Mouse (Mus musculus) limb, embryonic 15.5 days (tissue): ENCODE measurements around the gene Baiap2. TPM values are rescaled to one million over a fixed set of nuclear protein-coding genes. Genes with fewer than 3 reads are reported as not detected.

Experiments
- ATAC-seq: fragments of 200-750 bp; cut with Nextera tagmentation; 2 replicates; pipeline ENCODE4 v1.8.0; 2017; ENCODE audit warnings: low read depth, moderate TSS enrichment; ENCODE audit not compliant: insufficient number of reproducible peaks, low FRiP score, low TSS enrichment
- H3K27ac ChIP-seq: fragments of 300-500 bp; sonication (generic); 2 replicates; pipeline ENCODE4 v1.5.1; 2015; ENCODE audit warnings: moderate library complexity, mild to moderate bottlenecking, inconsistent platforms
- H3K27me3 ChIP-seq: fragments of 300-500 bp; sonication (generic); 2 replicates; pipeline ENCODE4 v1.6.1; 2015; ENCODE audit warnings: inconsistent platforms
- H3K36me3 ChIP-seq: fragments of 300-500 bp; sonication (generic); 2 replicates; pipeline ENCODE4 v1.6.1; 2015; ENCODE audit warnings: inconsistent platforms
- H3K4me1 ChIP-seq: fragments of 300-500 bp; sonication (generic); 2 replicates; pipeline ENCODE4 v1.6.1; 2015; ENCODE audit warnings: inconsistent platforms
- H3K4me2 ChIP-seq: fragments of 300-500 bp; sonication (generic); 2 replicates; pipeline ENCODE4 v1.6.1; 2015; ENCODE audit warnings: mild to moderate bottlenecking, inconsistent platforms
- H3K4me3 ChIP-seq: fragments of 300-500 bp; sonication (generic); 2 replicates; pipeline ENCODE4 v1.5.1; 2015; ENCODE audit warnings: mild to moderate bottlenecking, inconsistent platforms
- H3K9ac ChIP-seq: fragments of 300-500 bp; sonication (generic); 2 replicates; pipeline ENCODE4 v1.6.1; 2015; ENCODE audit warnings: inconsistent platforms
- H3K9me3 ChIP-seq: fragments of 300-500 bp; sonication (generic); 2 replicates; pipeline ENCODE4 v1.6.1; 2016; ENCODE audit warnings: inconsistent platforms
- WGBS: fragments of 180-500 bp; shearing (Covaris S2); methylation state at CpG from one replicate; pipeline ENCODE4 v1.1.7; 2015; 5-methylcytosine and 5-hydroxymethylcytosine counted together
- polyA plus RNA-seq: library from polyadenylated mRNA; unstranded; fragments of >200 nt; fragmentation: Nextera tagmentation; extraction: Ambion mirVana; gene quantifications from 2 replicates; pipeline ENCODE4 v1.2.1, GENCODE M21; 2015

The Baiap2 gene
- polyA plus RNA-seq, 1 experiment from 2014 or later, result 40.2 TPM

DNA sequence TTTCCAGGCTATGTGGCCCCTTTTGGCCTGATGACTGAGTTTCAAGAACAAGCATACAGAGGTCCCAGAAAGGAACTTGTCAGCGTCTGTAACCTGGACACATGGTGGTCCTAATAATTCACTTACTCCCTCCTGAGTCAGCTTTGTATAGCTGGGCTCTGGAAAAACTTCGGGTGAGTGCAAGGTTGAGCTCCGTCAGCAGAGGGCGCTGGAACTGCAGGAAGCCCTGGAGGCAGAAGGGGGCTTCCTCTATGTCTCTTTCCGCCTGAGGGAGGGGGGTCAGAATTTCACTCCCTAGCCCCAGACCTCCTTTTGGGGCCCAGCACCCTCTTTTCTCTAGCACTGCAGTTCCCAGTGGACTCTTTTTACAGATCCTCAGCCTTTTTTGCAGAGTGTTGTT lies 33.1 kb upstream of the Baiap2 start:
- Histone ChIP-seq H3K4me2 (no peak overlapping the region), H3K4me1 (peaks cover 26% of the 10 kb centered on the region), H3K27ac (no peak overlapping the region), H3K4me3 (no peak overlapping the region), H3K9me3 (no peaks in the 10 kb centered on the region), H3K36me3 (no peaks in the 10 kb centered on the region), H3K27me3 (peaks cover 11% of the 10 kb centered on the region), H3K9ac (no peak overlapping the region)
- ATAC-seq, result no peak
- 1% methylated on average over 5 of the region's 5 CpGs for WGBS

DNA sequence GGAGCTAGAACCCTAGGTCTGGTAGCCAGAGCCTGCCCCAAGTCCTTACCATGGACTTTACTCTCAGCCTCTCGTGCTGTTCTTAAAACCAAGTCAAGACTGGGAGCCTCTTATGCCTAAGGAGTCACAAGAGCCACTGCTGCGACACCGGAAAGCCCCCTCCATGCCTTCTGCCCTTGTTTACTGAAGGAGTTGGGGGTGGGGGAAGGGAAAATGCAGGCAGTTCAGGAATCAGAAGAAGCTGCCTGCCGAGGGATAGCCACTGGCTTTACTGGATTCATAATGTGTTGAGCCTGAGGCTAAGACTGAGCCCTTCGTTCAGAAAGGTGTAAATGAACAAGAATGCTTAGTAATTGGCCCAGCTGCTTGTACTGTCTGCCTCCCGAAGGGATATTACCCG lies 29.7 kb upstream of the Baiap2 start:
- H3K4me3 ChIP-seq, result peak overlapping the region; percentile 94
- H3K4me1 ChIP-seq, result peaks cover 40% of the 10 kb centered on the region
- WGBS, result 6% methylated on average over 7 of the region's 7 CpGs
- ATAC-seq, result no peak
- H3K27ac ChIP-seq, result peak overlapping the region; percentile 34; the same call in 1 of the 2 replicates
- peaks cover 26% of the 10 kb centered on the region for H3K36me3 ChIP-seq
- peak overlapping the region; percentile 93 for H3K4me2 ChIP-seq
- no peaks in the 10 kb centered on the region for H3K9me3 ChIP-seq
- H3K9ac ChIP-seq, result peak overlapping the region; percentile 96; the same call in 1 of the 2 replicates
- 0 out of 2 replicates have a peak, but pooled peaks cover under 1% of the 10 kb centered on the region for H3K27me3 ChIP-seq

DNA sequence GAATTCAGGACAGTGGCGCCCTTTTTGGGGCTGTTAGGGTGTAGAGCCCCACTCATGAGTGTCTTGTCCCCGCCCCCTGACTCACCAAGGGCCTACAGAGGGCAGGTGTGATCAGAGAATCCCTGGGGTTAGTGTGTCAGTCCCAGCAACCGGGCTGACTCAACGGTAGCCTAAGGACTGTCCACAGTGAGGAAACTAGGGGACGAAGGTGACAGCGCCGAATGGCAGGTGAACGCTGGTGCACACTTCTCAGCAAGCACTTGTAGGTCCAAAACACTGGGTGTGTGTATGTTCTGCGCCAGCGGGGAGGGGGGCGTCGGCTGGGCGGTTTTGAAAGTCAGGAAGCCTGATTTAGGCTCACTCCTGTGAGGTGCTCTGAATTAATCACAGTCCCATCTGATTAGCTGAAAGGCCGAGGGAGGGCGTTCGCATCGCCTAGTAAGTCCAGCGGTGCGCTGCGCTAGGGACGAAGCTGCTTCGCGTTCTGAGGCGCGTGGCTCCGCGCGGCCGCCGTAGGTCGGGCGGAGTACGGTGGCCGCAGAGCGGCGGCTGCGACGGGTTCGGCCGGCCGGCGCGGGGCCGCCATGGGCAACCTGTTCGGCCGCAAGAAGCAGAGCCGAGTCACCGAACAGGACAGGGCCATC lies 29.1 kb upstream of the Baiap2 start, which contains the start of gene Chmp6:
Gene Chmp6 (plus strand): TSS at position 151 of the 644 bp plus-strand sequence.
- H3K27me3 ChIP-seq, result no peaks in the 10 kb centered on the region
- WGBS, result under 1% methylated on average over 48 of the region's 48 CpGs
- peak within 1 kb of the TSS; percentile 94 for H3K4me3 ChIP-seq
- ATAC-seq, result no peak
- peaks cover 40% of the 10 kb centered on the region for H3K4me1 ChIP-seq
- peak within 1 kb of the TSS; percentile 86 for H3K27ac ChIP-seq
- H3K9ac ChIP-seq, result peak within 1 kb of the TSS; percentile 96
- H3K4me2 ChIP-seq, result peak within 1 kb of the TSS; percentile 93
- no peaks in the 10 kb centered on the region for H3K9me3 ChIP-seq
- peaks cover 31% of the 10 kb centered on the region for H3K36me3 ChIP-seq

DNA sequence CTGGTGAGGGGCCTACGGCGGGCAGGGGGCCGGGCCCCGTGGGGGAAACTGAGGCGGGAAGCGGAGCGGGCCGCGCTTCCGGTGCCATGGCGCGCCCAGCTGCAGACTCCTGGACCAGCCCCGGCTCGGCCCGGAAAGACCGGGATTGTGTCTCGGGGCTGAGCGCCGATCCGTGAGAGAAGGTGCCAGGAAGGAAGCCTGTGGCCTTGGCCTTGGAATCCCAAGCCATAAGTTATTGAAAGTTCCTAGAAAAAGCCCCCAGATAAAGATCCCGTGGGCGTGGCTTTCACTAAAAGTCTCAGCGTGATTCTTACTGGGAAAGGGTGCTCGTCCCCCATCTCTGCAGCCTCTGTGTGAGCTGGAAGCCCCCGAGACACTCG lies 28.6 kb upstream of the Baiap2 start:
- Histone ChIP-seq H3K27ac (peak overlapping the region; percentile 86), H3K36me3 (peaks cover 37% of the 10 kb centered on the region), H3K27me3 (no peaks in the 10 kb centered on the region), H3K9ac (peak overlapping the region; percentile 96), H3K4me1 (peaks cover 40% of the 10 kb centered on the region), H3K4me3 (peak overlapping the region; percentile 94), H3K9me3 (no peaks in the 10 kb centered on the region), H3K4me2 (peak overlapping the region; percentile 93)
- no peak for ATAC-seq
- WGBS, result under 1% methylated on average over 26 of the region's 26 CpGs

DNA sequence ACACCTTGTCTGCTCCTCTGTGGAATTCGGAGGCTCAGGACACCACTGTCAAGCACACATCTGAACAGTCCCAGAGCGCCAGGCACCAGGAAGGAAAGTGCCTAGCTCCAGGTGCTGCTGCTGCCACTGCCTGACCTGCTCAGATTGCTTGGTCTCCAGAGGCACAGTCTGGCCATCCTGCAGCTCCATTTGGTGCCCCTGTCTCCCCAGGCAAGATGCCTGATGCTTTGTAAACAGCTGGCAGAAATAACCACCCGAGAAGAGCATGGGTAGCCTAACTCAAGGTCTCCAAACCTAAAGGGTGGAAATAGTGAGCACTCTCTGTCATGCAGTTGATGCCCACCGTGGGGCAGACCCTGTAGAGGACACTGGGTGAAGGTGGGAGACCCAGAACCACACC lies 28.2 kb upstream of the Baiap2 start:
- Histone ChIP-seq H3K4me1 (peaks cover 40% of the 10 kb centered on the region), H3K9me3 (no peaks in the 10 kb centered on the region), H3K4me2 (peak overlapping the region; percentile 93), H3K9ac (peak overlapping the region; percentile 96), H3K36me3 (peaks cover 41% of the 10 kb centered on the region), H3K27me3 (no peaks in the 10 kb centered on the region), H3K4me3 (peak overlapping the region; percentile 94), H3K27ac (peak overlapping the region; percentile 86)
- ATAC-seq, result no peak
- 22% methylated on average over 4 of the region's 4 CpGs for WGBS

DNA sequence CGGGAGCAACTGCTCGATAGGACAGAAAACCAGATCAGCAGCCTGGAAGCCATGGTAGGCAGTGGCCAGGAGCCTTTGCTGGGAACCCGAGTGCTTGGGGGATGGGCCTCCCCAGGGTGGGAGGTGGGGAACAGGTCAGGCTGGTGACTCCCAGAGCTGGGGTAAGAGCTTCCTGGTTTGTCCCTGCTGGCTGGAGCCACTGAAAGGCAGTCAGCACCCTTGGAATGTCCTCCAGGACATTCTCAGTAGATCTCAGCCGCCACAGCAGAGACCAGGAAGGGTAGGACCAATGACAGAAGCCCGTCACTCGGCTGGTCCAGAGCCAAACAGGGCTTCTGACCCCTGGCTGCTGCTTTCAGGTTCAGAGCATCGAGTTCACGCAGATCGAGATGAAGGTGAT lies 26.9 kb upstream of the Baiap2 start:
- H3K4me1 ChIP-seq, result peaks cover 34% of the 10 kb centered on the region
- H3K9ac ChIP-seq, result 0 out of 2 replicates have a peak overlapping the region, but pooled peaks have one; percentile 18
- WGBS, result 87% methylated on average over 9 of the region's 9 CpGs
- H3K9me3 ChIP-seq, result no peaks in the 10 kb centered on the region
- 0 out of 2 replicates have a peak overlapping the region, but pooled peaks have one; percentile 18 for H3K27ac ChIP-seq
- H3K27me3 ChIP-seq, result no peaks in the 10 kb centered on the region
- H3K4me2 ChIP-seq, result no peak overlapping the region
- ATAC-seq, result no peak
- H3K4me3 ChIP-seq, result no peak overlapping the region
- H3K36me3 ChIP-seq, result peaks cover 51% of the 10 kb centered on the region

DNA sequence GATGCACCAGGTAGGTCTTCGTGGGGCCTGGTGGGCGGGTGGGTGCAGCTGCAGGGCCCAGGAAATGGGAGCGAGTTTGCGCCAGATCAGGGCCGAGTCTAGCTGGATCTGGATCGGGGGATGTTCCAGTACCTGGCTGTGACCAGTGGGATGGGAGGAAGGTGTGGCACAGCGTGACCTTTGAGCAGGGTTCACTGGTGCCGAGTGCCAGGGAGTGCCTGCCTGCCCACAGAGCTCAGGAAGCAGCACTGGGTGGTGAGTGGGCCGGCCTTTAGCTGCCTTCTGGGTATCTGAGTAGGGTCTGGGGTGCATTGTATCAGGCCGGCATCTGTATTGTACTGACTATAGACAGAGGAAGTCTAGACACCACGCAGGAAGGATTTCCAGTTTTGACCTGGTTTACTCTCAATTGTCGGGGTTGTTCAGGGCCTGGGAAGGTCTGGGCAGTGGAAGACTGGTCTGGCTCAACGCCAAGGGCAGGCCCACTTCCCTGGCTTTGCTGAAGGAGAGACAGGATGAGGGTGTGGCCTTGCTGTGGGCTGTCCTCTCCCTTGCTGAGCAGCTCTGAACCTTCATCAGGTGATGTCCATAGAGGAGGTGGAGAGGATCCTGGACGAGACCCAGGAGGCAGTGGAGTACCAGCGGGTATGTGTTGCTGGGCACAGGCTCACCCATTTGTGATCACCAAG lies 26.3 kb upstream of the Baiap2 start:
- no peaks in the 10 kb centered on the region for H3K27me3 ChIP-seq
- no peak overlapping the region for H3K4me3 ChIP-seq
- H3K36me3 ChIP-seq, result peaks cover 51% of the 10 kb centered on the region
- H3K9ac ChIP-seq, result no peak overlapping the region
- no peak overlapping the region for H3K27ac ChIP-seq
- peaks cover 34% of the 10 kb centered on the region for H3K4me1 ChIP-seq
- no peak overlapping the region for H3K4me2 ChIP-seq
- WGBS, result 84% methylated on average over 15 of the region's 15 CpGs
- no peaks in the 10 kb centered on the region for H3K9me3 ChIP-seq
- no peak for ATAC-seq

DNA sequence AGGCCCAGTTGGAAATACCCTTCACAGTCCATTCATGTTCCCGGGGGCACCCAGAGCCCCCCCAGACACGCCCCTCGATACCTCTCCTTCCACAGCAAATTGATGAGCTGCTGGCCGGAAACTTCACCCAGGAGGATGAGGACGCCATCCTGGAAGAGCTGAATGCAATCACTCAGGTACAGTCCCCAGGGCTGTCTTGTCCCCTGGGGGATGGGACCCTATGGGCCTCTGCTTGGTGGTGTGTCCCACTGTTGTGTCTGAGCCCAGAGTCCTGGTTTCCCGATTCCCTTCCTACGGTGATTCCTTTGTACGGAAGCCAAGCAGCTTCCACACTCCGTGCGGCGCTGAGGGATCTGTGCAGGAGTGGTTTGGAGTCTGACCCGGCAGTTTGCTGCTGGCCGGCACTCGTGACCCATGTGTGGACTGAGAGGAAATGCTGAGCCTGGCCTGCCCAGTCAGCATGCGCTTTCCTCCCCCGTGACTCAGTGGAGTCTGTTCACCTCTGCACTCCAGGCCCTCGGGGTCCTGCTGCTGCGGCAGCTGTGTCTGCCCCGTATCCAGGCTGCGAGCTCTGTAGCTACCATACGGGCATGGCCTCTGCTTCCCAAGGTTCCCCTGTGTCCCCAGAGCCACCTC lies 25.6 kb upstream of the Baiap2 start:
- Histone ChIP-seq H3K9ac (no peak overlapping the region), H3K4me2 (no peak overlapping the region), H3K4me3 (no peak overlapping the region), H3K27ac (no peak overlapping the region), H3K4me1 (peaks cover 34% of the 10 kb centered on the region), H3K36me3 (peaks cover 51% of the 10 kb centered on the region), H3K27me3 (no peaks in the 10 kb centered on the region), H3K9me3 (no peaks in the 10 kb centered on the region)
- 93% methylated on average over 21 of the region's 21 CpGs for WGBS
- no peak for ATAC-seq

DNA sequence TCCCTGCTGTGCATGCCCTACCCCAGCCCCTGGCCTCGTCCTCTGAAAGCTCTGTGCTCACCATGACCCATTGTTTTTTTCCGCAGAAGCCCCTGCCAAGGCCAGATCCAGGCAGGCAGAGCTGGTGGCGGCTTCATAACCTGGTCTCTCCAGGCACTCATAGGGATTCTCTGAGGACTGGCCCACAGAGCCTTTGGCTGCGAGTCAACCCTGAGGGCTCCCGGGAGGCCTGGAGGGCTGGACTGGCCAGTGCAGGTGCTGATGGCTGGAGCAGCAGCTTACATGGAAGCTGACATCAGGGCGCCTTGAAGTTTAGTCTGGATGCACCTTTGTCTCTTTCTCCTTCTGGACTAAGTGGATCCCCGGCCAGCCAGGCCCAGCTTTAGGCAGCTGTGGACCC lies 24.0 kb upstream of the Baiap2 start:
- Histone ChIP-seq H3K36me3 (peaks cover 51% of the 10 kb centered on the region), H3K9ac (no peak overlapping the region), H3K4me1 (peaks cover 24% of the 10 kb centered on the region), H3K27me3 (no peaks in the 10 kb centered on the region), H3K4me3 (no peak overlapping the region), H3K4me2 (no peak overlapping the region), H3K27ac (no peak overlapping the region), H3K9me3 (no peaks in the 10 kb centered on the region)
- no peak for ATAC-seq
- 87% methylated on average over 7 of the region's 7 CpGs for WGBS

DNA sequence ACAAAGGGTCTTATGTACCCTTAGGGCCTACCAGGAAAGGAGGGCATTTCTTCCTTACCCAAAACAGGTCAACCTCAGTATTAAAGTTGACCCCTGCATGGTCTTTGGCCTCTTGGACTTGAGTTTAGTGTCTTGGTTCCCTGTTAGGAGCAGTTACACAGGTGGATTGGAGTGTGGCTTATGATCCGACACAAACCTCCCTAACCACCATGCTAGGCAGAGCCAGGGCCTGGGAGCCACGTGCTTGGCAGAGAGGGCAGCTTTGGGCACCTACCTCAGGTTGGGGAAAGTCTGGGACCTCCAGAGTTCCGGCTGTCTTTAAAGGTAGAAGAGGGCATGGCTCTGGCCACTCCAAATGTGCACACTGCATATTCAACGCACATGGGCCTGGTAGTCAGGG lies 23.1 kb upstream of the Baiap2 start:
- Histone ChIP-seq H3K4me1 (peaks cover 20% of the 10 kb centered on the region), H3K9ac (no peak overlapping the region), H3K27ac (no peak overlapping the region), H3K27me3 (no peaks in the 10 kb centered on the region), H3K36me3 (peaks cover 51% of the 10 kb centered on the region), H3K4me3 (no peak overlapping the region), H3K4me2 (no peak overlapping the region), H3K9me3 (no peaks in the 10 kb centered on the region)
- no peak for ATAC-seq
- WGBS, result 96% methylated on average over 4 of the region's 4 CpGs

DNA sequence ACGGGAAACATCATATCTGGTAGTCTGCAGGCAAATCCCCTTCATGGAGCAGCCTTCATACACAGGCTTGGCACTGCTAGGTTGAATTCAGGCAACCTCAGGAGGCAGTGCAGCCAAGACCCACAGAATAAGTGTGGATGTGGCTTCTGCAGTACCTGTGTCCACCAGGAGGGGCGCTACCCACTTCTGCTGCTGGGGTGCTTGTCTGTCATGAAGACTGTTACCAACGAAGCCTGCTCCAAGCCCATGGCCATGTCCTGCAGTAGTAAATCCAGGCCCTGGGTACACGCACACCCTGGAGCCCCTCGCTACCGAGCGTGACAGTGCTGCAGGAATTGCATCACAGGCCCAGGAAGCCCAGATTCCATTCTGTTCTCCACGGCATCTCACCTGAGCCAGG lies 22.7 kb upstream of the Baiap2 start:
- Histone ChIP-seq H3K9me3 (no peaks in the 10 kb centered on the region), H3K9ac (no peak overlapping the region), H3K36me3 (peaks cover 51% of the 10 kb centered on the region), H3K4me1 (peaks cover 16% of the 10 kb centered on the region), H3K27me3 (no peaks in the 10 kb centered on the region), H3K4me3 (no peak overlapping the region), H3K27ac (0 out of 2 replicates have a peak overlapping the region, but pooled peaks have one; percentile 2), H3K4me2 (no peak overlapping the region)
- ATAC-seq, result no peak
- WGBS, result 59% methylated on average over 8 of the region's 8 CpGs

DNA sequence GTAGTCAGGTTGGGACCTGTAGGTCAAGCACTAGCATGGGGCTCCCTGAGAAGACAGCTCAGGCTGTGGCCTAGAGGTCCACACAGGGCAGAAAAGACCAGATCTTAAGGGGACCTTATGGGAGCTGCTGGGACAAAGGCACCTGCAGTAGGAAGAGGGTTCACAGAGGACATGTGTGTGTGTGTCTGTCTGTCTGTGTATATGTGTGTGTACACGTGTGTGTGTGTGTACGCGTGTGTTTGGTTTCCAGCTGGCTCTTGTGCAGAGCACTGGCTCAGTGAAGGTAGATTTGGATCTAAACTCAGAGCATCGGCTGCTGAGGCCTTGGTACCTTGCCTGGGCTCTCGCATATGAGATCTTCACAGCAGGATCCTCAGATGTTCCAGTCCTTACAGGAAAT lies 21.9 kb upstream of the Baiap2 start:
- Histone ChIP-seq H3K27me3 (no peaks in the 10 kb centered on the region), H3K9ac (no peak overlapping the region), H3K4me2 (no peak overlapping the region), H3K4me1 (peaks cover 8% of the 10 kb centered on the region), H3K4me3 (no peak overlapping the region), H3K27ac (0 out of 2 replicates have a peak overlapping the region, but pooled peaks have one; percentile 2), H3K9me3 (no peaks in the 10 kb centered on the region), H3K36me3 (peaks cover 46% of the 10 kb centered on the region)
- no peak for ATAC-seq
- 87% methylated on average over 5 of the region's 5 CpGs for WGBS
